Mouse (Mus musculus): ENCODE data around the gene Zfhx3.

GRCm38 (mm10) chr8:108743238-108743637 lies 800.8 kb downstream of the Zfhx3 start:
- TF ChIP-seq POLR2A (IDR thresholded peaks at IDR 0.05; ENCODE audit: borderline replicate concordance, control insufficient read depth, low read depth, low read length) (peak; percentile 11; the same call in 1 of the 2 replicates), CTCF (IDR thresholded peaks at IDR 0.05; ENCODE audit: control insufficient read depth, insufficient read depth, low read length) (no peak)
